Mouse (Mus musculus) hindbrain, postnatal 0 days (tissue): Measurements from ENCODE around the gene Pip4k2c. TPM values are rescaled to one million over a fixed set of nuclear protein-coding genes. Genes with fewer than 3 reads are reported as not detected.
"Not testable (repeated sequence)": the region's sequence is repeated elsewhere in the genome, so short reads cannot be mapped to it uniquely, and the experiment has no call there.

ENCODE experiments used
- ATAC-seq: fragments of 200-750 bp; cut with Nextera tagmentation; 2 replicates; pipeline ENCODE4 v1.8.0; 2017; ENCODE audit warnings: mild to moderate bottlenecking, moderate TSS enrichment, moderate library complexity
- DNase-seq: peaks from one replicate; pipeline ENCODE4 v3.0.0-alpha.2; 2015; ENCODE audit warnings: low spot score
- H3K27ac ChIP-seq: fragments of 300-500 bp; sonication (generic); 2 replicates; pipeline ENCODE4 v1.5.1; 2014; ENCODE audit warnings: mild to moderate bottlenecking
- H3K27me3 ChIP-seq: fragments of 300-500 bp; sonication (generic); 2 replicates; pipeline ENCODE4 v1.6.1; 2014; ENCODE audit warnings: low read length, mixed read lengths; ENCODE audit not compliant: insufficient read depth
- H3K36me3 ChIP-seq: fragments of 300-500 bp; sonication (generic); 2 replicates; pipeline ENCODE4 v1.6.1; 2014; ENCODE audit warnings: low read length, mixed read lengths; ENCODE audit not compliant: insufficient read depth
- H3K4me1 ChIP-seq: fragments of 300-500 bp; sonication (generic); 2 replicates; pipeline ENCODE4 v1.6.1; 2014; ENCODE audit warnings: antibody characterized with exemption, low read length, mixed read lengths; ENCODE audit not compliant: insufficient read depth
- H3K4me2 ChIP-seq: fragments of 300-500 bp; sonication (generic); 2 replicates; pipeline ENCODE4 v1.6.1; 2014; ENCODE audit warnings: low read depth, mild to moderate bottlenecking, low read length, moderate library complexity, mixed read lengths
- H3K4me3 ChIP-seq: fragments of 300-500 bp; sonication (generic); 2 replicates; pipeline ENCODE4 v1.5.1; 2014; ENCODE audit warnings: low read length
- H3K9ac ChIP-seq: fragments of 300-500 bp; sonication (generic); replicated peaks from 2 replicates; pipeline ENCODE4 v1.6.1; 2014; ENCODE audit warnings: mild to moderate bottlenecking, low read length, moderate library complexity, mixed read lengths
- H3K9me3 ChIP-seq: fragments of 300-500 bp; sonication (generic); 2 replicates; pipeline ENCODE4 v1.6.1; 2016; ENCODE audit warnings: low read length, mixed read lengths
- CTCF ChIP-seq: IDR thresholded peaks from 2 replicates; pipeline ENCODE4 v1.5.1; 2016; ENCODE audit warnings: antibody characterized with exemption, control low read depth, low read depth
- WGBS: fragments of 180-500 bp; shearing (Covaris S2); extraction: QIAGEN DNeasy Blood & Tissue Kit; methylation state at CpG from one replicate; pipeline ENCODE4 v1.1.7; 2014; 5-methylcytosine and 5-hydroxymethylcytosine counted together
- polyA plus RNA-seq: library from polyadenylated mRNA; unstranded; fragments of >200 nt; fragmentation: Nextera tagmentation; extraction: Ambion mirVana; gene quantifications from 2 replicates; pipeline ENCODE4 v1.2.1, GENCODE M21; 2015
- total RNA-seq: library from RNA; depleted of rRNA; stranded (reverse); fragments of >200 nt; gene quantifications from 2 replicates; pipeline ENCODE4 v1.2.3, GENCODE M21; 2014

The Pip4k2c gene
- total and polyA plus RNA-seq, 2 experiments from 2014 or later = 20.2 to 22.8 TPM

DNA sequence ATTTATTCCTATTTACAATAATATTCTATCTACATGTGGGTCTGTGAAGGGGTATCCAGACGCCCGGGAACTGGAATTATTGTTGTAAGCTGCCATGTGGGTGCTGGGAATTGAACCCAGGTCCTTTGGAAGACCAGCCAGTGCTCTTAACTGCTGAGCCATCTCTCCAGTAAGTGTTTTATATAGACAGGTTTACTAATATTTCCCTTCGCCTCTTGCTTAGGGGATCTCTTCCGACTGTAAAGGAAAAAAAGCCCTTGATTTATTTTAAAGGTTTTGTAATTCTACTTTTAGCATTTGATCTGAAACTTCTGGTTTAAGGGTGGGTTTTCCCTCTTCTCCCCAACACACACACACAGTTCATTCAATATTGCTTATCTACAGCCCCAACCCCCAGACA is 47.2 kb downstream of the Pip4k2c start:
- 93% methylated on average over 4 of the region's 4 CpGs for WGBS
- ATAC-seq (no peak), DNase-seq (no peak)
- peak overlapping the region; percentile 96 for H3K27ac ChIP-seq
- H3K4me2 ChIP-seq = peak overlapping the region; percentile 89
- peaks cover 3% of the 10 kb centered on the region; the same call in 1 of the 2 replicates for H3K36me3 ChIP-seq
- H3K9me3 ChIP-seq = no peaks in the 10 kb centered on the region
- no peaks in the 10 kb centered on the region for H3K27me3 ChIP-seq
- peak overlapping the region; percentile 96 for H3K9ac ChIP-seq
- 0 out of 2 replicates have a peak, but pooled peaks cover 7% of the 10 kb centered on the region for H3K4me1 ChIP-seq
- no peak for TF ChIP-seq CTCF
- peak overlapping the region; percentile 76; the same call in 1 of the 2 replicates for H3K4me3 ChIP-seq

DNA sequence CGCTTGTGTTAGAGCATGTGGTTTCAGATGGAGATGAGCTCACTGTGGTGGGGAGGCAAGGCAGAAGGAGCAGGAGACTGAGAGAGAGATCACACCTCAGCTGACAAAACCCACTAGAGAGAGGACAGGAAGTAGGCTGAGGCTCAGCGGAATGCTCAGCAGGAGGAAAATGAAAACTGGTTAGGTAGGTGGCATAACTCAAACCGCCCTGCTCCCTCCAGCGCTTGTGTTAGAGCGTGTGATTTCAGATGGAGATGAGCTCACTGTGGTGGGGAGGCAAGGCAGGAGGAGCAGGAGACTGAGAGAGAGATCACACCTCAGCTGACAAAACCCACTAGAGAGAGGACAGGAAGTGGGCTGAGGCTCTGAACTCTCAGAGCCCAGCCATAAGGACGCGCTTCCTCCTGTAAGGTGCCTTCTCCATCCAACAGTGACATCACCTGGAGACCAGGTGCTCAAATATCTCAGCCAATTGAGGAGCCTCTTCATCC is 48.6 kb downstream of the Pip4k2c start:
- not testable (repeated sequence) for H3K27ac ChIP-seq, ATAC-seq
- WGBS = 60% methylated on average over 7 of the region's 7 CpGs

DNA sequence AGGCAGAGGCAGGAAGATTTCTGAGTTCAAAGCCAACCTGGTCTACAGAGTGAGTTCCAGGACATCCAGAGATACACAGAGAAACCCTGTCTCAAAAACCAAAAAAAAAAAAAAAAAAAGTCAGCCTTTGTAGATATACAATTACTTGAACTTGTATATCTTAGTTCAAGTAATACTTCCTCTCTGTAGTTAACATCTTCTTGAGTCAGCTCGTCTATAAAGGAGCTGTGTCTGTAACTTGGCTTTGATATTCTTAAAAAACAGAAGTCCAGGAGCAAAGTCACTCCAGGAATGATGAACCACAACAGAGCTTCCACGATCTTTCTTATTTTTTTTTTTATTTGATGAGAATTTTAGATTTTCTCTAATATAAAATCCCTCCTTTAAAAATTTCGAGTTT is 50.7 kb downstream of the Pip4k2c start:
- Histone ChIP-seq H3K4me3 (no peak overlapping the region), H3K9ac (no peak overlapping the region), H3K4me1 (no peaks in the 10 kb centered on the region), H3K27me3 (no peaks in the 10 kb centered on the region), H3K27ac (no peak overlapping the region), H3K9me3 (no peaks in the 10 kb centered on the region), H3K4me2 (no peak overlapping the region), H3K36me3 (no peaks in the 10 kb centered on the region)
- DNase-seq = no peak
- no peak for ATAC-seq
- WGBS = 71% methylated on average over 3 of the region's 3 CpGs
- no peak for TF ChIP-seq CTCF

More for the DNA sequence above, 48.6 kb downstream of the Pip4k2c start:
- not testable (repeated sequence) for H3K27me3 ChIP-seq, H3K36me3 ChIP-seq, H3K4me2 ChIP-seq, H3K9ac ChIP-seq, H3K4me3 ChIP-seq, H3K9me3 ChIP-seq, H3K4me1 ChIP-seq, DNase-seq

DNA sequence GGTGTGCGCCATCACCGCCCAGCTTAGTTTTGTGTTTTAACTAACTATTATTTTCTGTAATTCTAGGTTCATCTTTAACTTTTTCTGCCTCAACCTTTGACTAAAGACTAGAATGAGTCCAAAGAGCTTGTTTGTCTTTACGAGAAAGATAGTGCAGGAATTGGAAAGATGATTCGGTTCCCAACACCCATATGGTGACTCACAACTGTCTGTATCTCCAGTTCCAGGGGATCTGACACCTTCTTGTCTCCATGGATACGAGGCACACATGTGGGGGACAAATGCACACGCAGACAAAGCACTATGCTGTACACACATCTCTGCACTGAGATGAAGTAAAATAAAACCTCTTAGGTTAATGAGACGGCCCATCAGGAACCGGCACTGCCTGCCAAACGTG is 51.3 kb downstream of the Pip4k2c start:
- H3K4me3 ChIP-seq = no peak overlapping the region
- no peak for TF ChIP-seq CTCF
- WGBS = 83% methylated on average over 9 of the region's 9 CpGs
- H3K9ac ChIP-seq = no peak overlapping the region
- H3K36me3 ChIP-seq = no peaks in the 10 kb centered on the region
- no peak overlapping the region for H3K4me2 ChIP-seq
- DNase-seq = no peak
- H3K27me3 ChIP-seq = no peaks in the 10 kb centered on the region
- no peaks in the 10 kb centered on the region for H3K9me3 ChIP-seq
- no peaks in the 10 kb centered on the region for H3K4me1 ChIP-seq
- no peak overlapping the region for H3K27ac ChIP-seq
- no peak for ATAC-seq

DNA sequence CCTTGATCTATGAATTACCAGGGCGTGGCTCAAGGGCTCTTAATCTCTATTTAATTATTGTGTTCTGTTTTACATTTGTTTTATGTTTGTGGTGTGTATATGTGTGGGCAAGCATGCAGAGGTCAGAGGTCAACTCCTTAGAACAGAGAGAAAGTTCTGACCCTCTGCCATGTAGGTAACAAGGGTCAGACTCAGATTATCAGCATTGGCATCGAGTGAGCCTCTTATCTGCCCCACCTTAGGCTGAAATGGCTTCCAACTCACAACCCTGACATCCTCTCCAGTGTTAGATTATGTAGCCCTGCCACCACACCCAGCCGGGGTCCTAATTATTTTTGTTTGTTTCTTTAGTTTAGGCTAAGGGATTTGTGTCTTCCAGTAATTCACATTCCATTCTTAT is 52.9 kb downstream of the Pip4k2c start:
- no peak overlapping the region for H3K4me3 ChIP-seq
- ATAC-seq = no peak
- DNase-seq = no peak
- H3K27me3 ChIP-seq = no peaks in the 10 kb centered on the region
- H3K36me3 ChIP-seq = no peaks in the 10 kb centered on the region
- no peaks in the 10 kb centered on the region for H3K9me3 ChIP-seq
- no peaks in the 10 kb centered on the region for H3K4me1 ChIP-seq
- no peak overlapping the region for H3K27ac ChIP-seq
- no peak overlapping the region for H3K9ac ChIP-seq
- no peak for TF ChIP-seq CTCF
- 85% methylated on average over 3 of the region's 3 CpGs for WGBS
- no peak overlapping the region for H3K4me2 ChIP-seq

DNA sequence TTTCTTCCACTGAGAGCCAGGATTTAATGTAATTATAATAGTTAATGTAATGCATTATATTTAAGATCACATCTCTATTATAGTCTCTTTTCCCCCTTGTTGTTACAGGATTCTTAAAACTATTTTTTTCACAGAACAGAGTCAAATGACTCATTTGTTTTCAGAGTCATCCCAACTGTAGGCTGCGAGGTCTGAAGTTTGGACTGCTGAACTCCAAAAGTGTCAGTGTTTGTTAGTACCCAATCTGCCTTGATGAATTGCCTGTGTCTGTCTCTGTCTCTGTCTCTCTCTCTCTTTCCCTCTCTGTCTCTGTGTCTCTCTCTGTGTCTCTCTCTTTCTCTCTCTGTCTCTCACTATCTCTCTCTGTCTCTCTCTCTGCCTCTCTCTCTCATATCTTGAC is 54.9 kb downstream of the Pip4k2c start:
- DNase-seq = no peak
- Histone ChIP-seq H3K4me2 (no peak overlapping the region), H3K36me3 (no peaks in the 10 kb centered on the region), H3K9me3 (no peaks in the 10 kb centered on the region), H3K4me3 (no peak overlapping the region), H3K9ac (no peak overlapping the region), H3K27ac (no peak overlapping the region), H3K27me3 (no peaks in the 10 kb centered on the region), H3K4me1 (no peaks in the 10 kb centered on the region)
- no peak for TF ChIP-seq CTCF
- ATAC-seq = no peak
- 88% methylated on average over 1 of the region's 1 CpGs for WGBS

DNA sequence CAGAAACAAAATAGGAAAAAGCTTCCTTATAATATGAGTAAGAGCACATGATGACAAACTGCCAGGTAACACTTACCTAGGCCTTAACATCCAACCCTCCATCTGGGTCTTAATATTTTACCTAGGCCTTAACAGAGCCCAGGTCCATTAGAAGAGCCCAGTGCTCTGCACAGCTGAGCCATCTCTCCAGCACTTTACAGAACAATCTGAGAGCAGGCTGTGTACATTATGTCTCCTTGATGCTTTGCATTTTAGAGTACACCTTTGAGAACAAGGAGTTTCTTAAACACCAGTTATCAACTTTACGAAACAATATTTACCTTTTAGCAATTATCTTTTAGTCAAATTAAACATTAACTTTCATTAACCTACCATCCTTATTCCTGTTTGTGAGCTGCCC is 55.3 kb downstream of the Pip4k2c start:
- 98% methylated on average over 1 of the region's 1 CpGs for WGBS
- Histone ChIP-seq H3K4me3 (no peak overlapping the region), H3K27me3 (no peaks in the 10 kb centered on the region), H3K9ac (no peak overlapping the region), H3K4me2 (no peak overlapping the region), H3K27ac (no peak overlapping the region), H3K4me1 (no peaks in the 10 kb centered on the region), H3K9me3 (no peaks in the 10 kb centered on the region), H3K36me3 (no peaks in the 10 kb centered on the region)
- DNase-seq (no peak), ATAC-seq (no peak)
- TF ChIP-seq CTCF = no peak
